Mouse (Mus musculus) layer of hippocampus, adult 9-10 months (tissue): ENCODE data around the gene Tas2r123.

Experiments used
- DNase-seq: peaks from one replicate; pipeline ENCODE4 v3.0.0; 2022; ENCODE audit warnings: low spot score

Tas2r123 gene

GRCm38 (mm10) chr6:132846842-132847241 lies at the start of gene Tas2r123:
Gene Tas2r123, plus strand, starts transcription at chr6:132847142.
- no peak for DNase-seq

DNA sequence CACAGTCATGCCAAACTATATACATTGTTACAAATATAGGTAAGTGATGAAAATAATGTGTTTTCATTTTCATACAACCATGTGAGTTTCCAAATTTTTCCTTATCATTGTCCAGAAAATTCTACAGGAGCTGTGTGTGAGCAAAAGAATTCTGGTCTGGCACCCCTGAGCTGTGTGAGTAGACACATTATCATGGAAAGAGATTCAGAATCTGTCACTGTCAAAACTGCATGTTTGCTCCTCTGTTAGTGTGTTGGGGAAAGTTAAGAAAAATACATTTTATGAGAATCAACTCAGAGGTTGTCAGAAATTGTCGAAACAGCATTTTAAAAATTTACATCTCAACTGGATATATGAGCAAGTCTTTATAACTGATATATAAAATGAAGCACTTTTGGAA lies 44.4 kb upstream of the Tas2r123 start, which contains the start of gene Tas2r117:
Gene Tas2r117 (plus strand): TSS at position 301 of the 400 bp plus-strand sequence.
- DNase-seq = no peak

GRCm38 (mm10) chr6:132855138-132855537 lies 8.2 kb downstream of the Tas2r123 start, which contains the start of gene Tas2r116:
Gene Tas2r116, plus strand, starts transcription at chr6:132855438.
- DNase-seq = no peak

DNA sequence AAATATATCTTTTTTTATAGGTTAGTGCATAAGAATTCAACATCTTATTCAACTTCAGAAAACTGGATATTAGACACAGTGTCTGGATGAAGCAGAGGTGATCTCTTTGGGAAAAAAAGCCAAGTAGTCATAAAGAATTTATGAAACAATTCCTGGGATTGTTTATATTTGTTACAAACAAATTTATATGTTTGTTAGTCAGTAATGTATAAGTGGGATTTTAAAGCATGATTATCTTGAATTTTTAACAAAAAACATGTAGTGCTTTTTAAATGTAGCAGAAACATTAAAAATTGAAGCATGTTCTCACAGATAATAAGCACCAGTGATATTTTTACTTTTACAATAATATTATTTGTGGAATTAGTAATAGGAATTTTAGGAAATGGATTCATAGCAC lies 20.8 kb downstream of the Tas2r123 start, which contains the start of gene Tas2r110:
Gene Tas2r110 (plus strand): TSS at position 301 of the 400 bp plus-strand sequence.
- no peak for DNase-seq

GRCm38 (mm10) chr6:132892711-132893110 lies 45.8 kb downstream of the Tas2r123 start, which contains the start of gene Tas2r113:
Gene Tas2r113, plus strand, starts transcription at chr6:132893011.
- no peak for DNase-seq
